Mouse (Mus musculus) layer of hippocampus, postnatal 36 days (tissue): ENCODE data around the gene Klhl7. TPM values are rescaled to one million over a fixed set of nuclear protein-coding genes. Genes with fewer than 3 reads are reported as not detected.
A peak's percentile ranks its signal among the peaks of the same experiment; 100 is the strongest.
"Not testable (repeated sequence)": the region's sequence is repeated elsewhere in the genome, so short reads cannot be mapped to it uniquely, and the experiment has no call there.

Experiments used
- DNase-seq, 2 experiments: peaks; one replicate each; pipeline ENCODE4 v3.0.0; 2022
- total RNA-seq, 2 experiments: library from RNA; stranded (reverse); gene quantifications; 2 replicates each; pipeline ENCODE4 v1.2.3; 2021

Gene Klhl7
- total RNA-seq, 2 experiments from 2014 or later, result 98.6 to 104 TPM

DNA sequence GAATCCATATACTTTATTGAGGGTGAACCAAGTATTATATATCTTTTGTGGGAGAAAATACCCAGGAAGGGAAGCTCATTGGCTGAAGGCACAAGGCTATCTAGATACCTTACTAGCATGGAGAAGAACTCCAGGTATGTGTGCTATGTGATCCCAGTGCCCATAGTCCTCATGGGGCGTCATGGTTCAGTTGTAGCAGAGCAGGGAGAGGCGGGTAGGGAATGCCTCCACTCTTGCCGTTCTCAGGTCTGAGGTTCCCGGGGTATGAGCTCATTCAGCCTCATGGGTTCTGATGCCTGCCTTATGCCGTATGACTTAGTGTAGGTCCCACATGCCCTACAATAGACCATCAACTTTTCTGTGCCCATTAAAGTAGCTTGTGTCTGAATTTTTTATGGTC, 4.5 kb upstream of the Klhl7 start:
- no peak for DNase-seq

DNA sequence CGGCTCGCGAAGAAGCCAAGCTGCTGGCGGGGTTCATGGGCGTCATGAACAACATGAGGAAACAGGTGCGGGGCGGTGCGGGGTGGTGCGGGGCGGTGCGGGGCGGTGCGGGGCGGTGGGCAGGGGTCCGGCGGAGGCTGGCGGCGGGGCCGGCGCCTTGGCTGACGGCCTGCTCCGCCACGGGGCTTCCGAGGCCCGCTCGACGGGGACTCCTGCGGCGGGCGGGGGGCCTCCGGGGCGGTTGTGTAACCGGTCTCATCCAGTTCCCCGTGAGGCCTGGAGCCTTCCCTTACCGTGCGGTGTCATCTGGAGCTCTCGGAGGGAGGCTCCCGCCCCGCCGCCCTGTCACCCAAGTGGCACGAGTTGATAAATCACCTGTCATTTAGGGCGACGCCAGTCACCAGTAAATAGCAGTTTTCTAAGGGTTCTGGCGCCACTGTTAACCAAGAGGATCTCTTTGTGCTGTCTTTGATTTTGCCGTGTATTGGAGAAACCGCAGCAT, 456 bp downstream of the Klhl7 start:
- peak; percentile 57 to 61 for DNase-seq

DNA sequence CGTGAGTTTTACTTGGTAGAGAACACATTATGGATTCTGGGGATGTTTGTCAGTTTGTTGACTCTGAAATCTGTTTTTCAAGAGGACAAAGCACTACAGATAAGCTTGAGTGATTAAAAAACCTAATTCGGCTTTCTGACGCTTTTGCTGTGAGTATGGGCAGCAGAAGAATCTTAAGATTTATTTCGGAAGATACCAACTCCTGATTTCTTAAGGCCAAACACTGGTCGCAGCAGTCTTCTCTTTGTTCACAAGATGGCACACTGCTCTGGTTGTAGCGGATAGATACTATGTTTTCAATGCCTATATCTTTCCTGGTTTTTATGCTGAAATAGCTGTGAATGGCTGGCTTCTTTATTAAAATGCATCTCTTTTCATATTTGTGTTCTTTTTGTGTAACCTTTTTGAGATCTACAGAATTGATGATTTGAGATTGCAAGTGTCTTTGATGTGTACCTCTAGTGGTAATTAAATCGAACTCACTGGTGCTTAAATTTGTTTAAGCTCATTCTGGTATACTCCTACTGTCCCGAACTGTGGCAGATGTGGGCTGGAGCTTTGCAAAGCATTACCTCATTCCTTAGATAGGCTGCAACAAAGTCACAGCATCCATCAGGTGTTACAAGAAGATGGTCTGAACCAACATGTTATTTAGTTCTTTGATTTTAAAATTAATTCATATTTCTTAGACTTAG, 1.2 kb downstream of the Klhl7 start:
- DNase-seq, result no peak

DNA sequence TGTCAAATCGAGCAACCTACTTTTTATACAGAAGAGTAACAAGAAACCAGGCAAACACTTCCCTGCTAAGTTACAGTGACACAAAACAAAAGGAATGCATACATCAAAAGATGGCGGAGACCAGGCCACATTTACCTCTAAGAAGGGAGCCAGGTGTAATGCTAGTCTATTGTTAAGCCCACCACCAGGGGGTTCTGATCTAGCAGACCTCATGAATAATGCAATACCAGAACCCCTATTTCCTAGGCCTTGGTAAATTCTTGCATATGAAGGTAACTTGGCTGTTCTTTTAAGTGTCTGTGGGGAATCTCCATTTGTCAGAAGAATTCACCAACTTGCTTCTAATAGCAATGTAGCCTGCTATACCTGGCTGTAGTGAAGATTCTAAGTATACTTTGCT, 2.8 kb downstream of the Klhl7 start:
- DNase-seq, result not testable (repeated sequence)

DNA sequence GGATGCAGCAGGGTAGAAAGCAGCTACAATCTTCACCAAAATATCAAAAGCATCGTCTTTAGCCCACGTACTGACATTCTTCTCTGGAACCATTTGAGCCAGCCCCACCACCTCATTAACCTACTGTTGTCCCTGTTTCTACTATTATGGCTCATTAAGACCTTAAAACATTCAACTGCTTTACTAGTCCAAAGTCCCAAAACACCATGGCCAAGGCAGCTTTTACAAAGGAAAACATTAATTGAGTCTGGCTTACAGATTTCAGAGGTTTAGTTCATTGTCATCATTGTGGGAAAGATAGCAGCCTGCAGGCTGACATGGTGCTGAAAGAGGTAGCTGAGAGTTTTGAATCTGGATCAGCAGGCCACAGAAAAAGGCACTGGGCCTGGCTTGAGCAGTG, 3.4 kb downstream of the Klhl7 start:
- DNase-seq, result no peak

DNA sequence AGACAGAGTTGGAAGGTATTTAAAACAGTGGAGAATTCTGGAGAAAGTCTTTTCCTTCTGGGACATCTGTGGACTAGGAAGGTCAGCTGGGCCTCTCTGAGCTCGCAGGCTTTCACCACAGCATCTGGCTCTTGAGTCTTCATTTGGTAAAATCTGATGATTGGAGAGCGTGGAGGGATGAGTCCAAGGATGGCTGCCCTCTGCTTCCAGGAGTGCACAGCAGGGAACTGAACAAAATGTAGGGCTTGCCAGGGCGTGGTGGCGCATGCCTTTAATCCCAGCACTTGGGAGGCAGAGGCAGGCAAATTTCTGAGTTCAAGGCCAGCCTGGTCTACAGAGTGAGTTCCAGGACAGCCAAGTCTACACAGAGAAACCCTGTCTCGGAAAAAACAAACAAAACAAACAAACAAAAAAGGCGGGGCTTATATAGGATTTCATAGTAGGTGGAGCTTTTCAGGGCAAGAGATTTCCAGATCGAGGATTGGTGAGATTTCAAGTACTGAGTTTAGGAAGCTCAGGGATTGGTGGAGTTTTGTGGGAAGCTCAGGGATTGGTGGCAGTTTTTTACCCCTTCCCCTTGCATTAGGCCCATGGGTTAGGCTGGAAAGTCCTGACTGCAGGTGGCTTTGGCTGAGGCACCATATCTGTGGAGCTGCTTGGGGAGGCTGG, 6.8 kb downstream of the Klhl7 start:
- no peak for DNase-seq

DNA sequence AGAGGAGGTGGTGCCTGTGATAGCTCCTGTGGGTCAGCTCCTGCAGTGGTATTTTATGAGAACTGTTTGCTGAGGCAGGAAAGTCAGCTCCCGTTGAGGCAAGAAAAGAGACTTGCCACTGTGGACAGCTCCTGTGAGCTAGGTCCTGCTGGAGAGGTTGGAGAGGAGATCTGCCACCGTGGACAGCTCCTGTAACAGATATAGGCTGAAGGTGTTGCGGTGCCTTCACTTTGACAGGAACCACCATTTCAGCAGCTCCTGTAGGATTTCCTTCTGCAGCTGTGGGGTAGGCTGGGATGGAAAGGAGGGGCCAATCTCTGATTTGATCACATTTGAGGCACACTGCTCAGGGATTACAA, 7.3 kb downstream of the Klhl7 start:
- DNase-seq, result no peak

DNA sequence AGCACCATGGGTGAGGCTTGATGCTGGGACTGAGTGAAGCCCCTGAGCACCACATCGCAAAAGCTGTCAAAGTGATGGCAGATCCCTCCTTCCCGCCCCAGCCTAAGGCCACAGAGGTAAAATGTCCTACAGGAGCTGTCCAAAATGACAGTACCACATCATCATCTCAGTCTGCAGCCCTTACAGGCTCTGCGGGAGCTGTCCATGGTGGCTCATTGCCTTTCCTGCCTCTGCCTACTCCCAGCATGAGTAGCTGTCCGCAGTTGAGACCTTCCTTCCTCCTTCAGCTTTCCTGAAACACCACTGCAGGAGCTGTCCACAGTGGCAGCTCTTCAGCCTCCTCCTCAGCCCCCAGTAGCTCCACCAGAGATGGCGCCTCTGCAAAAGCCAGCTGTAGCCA, 9.7 kb downstream of the Klhl7 start:
- DNase-seq, result no peak

DNA sequence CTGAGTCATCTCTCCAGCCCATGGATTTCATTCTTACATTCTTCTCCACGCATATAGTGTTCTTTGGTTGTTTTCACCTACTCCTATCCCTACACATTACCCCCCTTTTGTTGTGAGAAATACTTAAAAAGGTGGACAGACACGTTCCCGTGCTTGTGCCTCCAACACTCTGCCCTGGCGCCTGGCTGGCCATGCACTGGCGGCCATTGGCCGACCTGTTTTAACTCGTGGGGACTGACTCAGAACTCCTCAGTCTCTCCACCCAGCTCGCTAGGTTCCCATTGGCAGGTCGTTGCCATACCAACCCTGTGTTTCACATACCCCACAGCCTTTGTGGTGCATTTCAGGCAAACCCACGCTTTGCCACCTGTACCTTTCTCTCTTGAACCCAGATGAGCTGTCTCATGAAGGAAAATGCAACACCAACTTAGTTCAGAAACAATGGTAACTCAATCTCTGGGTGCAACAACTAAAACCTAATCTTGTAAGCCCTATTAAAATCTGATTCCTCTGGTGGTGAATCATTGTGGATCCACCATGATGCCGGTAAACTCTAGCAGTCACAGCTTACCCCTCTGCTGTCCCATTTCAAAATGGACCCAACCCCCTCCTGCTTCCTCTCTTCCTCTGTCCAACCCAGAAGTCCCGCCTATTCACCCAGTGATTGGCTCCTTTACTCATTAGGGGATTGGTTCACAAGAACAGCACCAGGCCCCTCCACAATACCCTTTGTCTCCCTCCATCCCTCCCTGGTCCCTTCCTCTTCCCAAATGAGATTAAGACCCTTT, 11.9 kb downstream of the Klhl7 start:
- DNase-seq, result no peak

DNA sequence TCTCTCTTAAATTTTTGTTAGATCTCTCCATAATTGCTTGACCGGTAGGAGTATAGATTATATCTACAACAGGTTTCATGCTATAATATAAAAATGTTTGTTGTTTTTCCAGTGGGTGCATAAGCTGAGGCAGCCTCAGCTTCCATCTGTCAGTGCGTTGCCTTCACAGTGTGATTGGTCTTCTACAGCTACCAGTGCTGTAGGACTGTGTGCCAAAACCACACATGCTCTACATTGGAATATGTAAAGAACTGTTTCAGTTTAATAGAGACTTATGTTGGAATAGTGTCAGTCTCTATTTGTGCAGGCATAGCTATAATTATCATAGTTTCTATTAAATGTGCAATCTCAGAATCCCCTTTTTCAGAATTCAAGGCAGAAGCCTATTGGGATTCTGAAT, 21.8 kb downstream of the Klhl7 start:
- no peak for DNase-seq

DNA sequence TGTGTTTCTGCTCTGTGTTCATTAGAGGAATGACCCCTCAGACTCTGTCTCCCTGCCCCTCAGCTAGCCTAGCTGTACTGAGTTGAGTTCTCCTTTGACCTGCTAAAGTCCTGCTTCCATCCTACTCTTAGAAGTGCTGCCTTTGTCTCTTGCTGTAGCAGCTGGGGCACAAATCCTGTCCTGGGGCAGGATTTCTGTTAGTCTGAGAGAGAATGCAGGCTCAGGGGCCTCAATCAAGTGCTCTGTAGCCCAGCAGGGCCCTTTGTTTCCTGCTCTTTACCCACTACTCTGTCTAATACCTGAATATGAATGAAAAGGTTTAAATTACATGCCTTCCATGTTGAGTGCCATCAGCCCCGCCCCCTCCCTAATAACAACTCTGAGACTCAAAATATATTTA, 23.8 kb downstream of the Klhl7 start:
- DNase-seq, result no peak

DNA sequence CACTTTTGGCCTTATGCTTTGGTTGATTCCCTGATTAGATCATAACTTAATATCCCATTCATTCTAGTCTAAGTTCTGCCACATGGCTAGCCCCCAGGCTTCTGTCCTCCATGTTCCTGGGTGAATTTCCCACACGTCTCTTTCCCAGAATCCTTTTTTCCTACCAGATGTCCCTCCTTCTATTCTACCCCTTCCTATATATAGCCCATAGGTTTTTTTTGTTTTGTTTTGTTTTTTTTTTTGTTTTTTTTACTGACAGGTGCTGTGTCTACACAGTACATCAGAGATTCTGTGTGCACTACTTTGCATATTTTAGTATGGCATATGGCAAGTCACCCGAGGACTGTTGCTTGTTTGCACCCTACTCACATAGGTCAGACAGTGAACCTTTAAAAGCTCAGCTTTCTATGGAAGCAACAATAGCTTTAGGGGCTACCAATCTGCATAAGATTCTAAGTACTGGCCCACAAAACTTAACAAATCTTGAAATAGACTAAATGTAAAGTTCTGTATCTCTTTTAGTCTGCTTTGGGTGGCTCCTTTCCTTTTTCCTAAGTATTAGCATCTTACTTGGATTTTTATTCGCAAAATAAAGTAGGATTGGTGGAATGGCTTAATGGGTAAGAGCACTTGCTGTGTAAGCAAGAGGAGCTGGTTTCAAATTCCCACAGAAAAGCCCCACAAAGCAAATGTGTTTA, 24.3 kb downstream of the Klhl7 start:
- no peak for DNase-seq

DNA sequence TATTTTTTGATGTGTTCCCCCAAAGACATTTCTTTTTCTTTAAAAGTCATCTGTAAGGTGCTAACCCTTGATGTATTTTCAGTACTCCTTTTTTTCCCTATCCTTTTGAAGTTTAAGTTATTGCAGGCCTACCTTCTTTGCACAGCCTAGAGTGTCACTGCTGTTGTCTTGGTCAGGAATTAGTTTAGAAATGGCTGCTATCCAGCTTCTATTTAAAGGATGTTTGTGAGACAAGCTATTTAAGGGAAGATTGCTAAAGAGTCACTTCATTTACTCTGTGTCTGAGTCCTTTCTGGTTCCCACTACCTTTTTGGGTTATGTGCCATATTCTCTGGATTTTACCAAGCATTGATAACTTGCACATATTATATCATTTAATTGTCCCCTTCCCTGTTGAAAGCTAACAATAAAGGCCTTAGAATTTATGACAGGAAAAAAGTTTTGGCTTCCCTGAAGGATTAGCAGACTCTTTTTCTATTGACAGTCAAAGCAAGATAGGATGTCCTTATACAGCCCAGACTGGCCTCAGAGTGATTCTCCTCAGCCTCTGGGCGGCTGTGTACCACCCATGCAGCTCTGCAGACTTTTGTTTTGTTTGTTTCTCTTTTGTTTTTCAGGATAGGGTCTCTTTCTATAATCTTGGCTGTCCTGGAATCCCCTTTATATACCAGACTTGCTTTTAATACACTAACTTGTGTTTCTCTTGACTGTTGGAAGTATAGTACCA, 25.7 kb downstream of the Klhl7 start:
- DNase-seq, result no peak

DNA sequence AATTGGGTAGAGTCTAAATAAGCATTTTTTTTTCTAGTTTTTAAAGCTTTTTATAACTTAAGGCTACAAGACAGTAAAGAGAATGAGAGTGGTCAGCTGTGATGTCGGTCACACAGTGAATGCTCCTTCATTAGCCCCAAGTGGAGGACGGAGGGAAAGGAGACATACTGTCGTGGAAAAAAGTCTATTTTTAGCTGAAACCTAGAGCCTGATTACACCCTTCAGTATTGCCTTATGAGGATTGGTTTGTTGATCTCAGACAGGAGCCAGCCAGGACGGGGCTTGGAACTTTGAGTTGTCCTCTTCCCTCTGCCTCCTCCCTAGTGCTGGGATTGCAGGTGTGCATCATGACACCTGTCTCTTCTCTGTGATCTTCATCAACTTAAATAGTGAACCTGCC, 26.6 kb downstream of the Klhl7 start:
- DNase-seq, result no peak

DNA sequence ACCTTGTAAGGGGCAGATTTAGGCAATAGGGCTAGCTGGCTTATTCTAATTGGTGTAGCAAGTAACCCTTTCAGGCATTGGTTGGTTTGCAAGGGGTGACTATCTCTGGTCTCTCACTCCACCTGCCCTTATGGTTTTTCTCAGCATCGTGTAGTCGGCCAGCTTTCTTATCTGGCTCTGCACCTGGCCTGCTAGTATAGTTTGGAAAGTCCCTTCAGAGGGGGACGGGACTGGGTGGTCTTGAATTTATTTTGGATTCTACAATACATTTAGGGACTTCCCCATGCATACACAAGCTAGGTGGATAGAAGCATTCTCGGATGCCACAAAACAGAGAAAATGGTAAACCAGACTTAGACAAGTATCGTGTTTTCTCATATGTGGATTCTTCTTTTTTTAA, 46.6 kb downstream of the Klhl7 start:
- no peak for DNase-seq

DNA sequence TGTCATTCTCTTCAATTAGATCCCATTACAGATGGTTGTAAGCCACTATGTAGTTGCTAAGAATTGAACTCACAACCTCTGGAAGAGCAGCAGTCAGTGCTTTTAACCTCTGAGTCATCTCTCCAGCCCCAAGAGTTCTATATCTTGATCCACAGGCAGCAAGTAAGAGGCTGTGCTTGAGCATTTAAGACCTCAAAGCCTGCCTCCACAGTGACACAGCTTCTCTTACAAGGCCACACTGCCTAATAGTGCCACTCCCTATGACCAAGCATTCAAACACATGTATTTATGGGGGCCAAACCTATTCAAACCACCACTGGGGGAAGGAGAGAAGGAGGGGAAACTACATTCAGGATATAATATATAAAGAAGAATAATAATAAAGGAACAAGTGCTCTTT, 51.8 kb downstream of the Klhl7 start:
- DNase-seq, result no peak

DNA sequence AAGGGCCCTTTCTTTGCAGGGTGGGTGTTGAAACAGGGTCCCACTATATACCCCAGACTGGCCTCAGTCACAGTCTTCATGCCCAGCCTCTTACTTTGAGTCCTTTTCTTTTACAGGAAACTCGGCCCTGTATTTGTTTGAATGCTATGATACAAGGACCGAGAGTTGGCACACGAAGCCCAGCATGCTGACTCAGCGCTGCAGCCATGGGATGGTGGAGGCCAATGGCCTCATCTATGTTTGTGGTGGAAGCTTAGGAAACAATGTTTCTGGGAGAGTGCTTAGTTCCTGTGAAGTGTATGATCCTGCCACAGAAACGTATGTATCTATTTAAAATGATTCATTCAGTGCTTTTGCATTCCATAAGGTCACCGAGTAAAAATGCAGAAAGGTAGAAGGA, 56.4 kb downstream of the Klhl7 start:
- DNase-seq, result no peak

DNA sequence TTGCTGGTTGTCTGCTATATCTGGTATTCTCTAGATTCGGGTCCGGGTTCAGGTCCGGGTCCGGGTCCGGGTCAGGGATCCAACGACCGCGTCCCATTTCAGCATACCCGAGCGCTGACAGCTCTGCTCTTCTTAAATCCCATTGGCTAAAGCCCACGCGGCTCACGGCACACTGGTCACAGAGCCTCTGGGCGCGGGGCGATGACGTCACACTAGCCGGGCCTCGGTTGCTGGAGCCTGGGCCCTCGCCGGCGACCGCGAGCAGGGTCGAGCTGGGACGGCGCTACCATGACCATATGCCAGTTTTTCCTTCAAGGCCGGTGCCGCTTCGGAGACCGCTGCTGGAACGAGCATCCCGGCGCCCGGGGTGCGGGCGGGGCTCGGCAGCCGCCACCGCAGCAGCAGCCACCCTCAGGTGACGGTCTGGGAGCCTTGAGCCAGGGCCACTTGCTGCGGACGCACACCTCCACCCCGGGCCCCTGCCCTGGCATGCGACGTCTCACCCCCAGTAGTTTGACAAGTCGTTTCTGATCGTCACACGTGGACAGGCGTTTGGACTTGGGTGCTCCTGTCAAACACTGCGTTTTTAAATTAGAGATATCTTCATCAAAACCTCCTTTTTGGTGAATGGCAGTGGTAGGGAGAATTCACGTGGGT, 64.5 kb downstream of the Klhl7 start, which contains the start of gene Nupl2:
Nupl2 (plus strand) TSS at position 175 of the 657 bp plus-strand sequence.
- DNase-seq, result peak; percentile 92 to 93

DNA sequence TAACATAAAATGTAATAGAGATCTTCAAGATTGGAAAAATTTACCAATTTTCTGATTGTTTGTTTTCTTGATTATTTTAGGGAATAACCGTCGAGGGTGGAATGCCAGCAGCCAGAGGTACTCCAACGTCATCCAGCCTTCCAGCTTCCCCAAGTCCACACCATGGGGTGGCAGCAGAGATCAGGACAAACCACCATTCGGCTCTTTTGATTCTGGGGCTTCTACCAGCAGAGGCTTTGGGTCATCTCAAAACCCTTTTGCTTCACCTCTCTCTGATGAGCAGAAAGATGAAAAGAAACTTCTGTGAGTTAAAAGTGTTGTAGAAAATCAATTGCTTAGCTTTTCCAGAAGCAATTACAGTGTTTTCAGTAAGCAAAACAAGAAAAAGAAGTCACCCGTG, 66.9 kb downstream of the Klhl7 start:
- DNase-seq, result no peak

DNA sequence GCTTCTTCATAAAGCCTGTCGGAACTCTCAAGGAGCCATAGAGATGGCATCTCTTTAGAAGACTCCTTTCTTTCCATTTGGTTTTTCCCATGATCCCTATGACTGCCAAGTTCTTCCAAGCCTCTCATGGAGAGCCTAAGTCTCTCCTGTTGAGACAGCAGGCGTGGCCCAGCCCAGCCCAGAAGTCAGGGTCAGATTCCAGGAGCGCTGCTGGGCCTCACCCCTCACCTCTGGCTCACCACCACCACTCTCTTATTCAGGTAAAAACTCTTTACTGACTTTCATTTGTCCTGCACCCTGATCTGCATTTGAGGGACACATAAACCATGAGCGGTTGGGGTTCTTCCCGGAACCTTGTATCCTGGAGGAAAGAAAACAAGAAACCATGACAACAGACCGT, 69.5 kb downstream of the Klhl7 start:
- no peak for DNase-seq

DNA sequence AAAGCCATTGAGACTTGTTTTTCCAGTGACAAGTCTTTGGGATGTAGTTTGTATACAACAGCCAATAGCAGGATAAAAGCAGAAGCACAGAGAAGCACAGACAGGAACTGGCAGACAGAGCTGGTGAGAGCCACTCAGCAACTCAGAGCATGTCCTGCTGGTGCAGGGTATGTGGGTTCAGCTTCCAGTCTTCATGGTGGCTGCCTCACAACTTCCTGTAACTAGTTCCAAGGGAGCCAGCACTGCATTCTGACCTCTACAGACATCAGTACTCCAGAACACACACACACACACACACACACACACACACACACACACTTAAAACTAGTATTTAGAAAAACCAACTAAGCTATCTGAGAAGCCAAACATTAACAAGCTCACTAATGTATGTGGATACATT, 71.7 kb downstream of the Klhl7 start:
- no peak for DNase-seq
